Mouse (Mus musculus) hindbrain, embryonic 14.5 days (tissue): ENCODE measurements at regions not wholly inside any gene's neighbourhood (a gene's known extent, or its start where the extent isn't known, plus 50 kb on each side); places are given as distances from the start of the nearest gene placed in this dataset.

ENCODE experiments used
- ATAC-seq: fragments of 200-750 bp; cut with Nextera tagmentation; 2 replicates; pipeline ENCODE4 v1.8.0; 2017; ENCODE audit warnings: moderate number of reproducible peaks, mild to moderate bottlenecking, moderate TSS enrichment, moderate library complexity; ENCODE audit not compliant: low FRiP score
- DNase-seq: peaks from one replicate; pipeline ENCODE4 v3.0.0-alpha.2; 2015; ENCODE audit warnings: low spot score
- H3K27ac ChIP-seq: fragments of 300-500 bp; sonication (generic); 2 replicates; pipeline ENCODE4 v1.5.1; 2014; ENCODE audit warnings: mild to moderate bottlenecking, moderate library complexity
- H3K27me3 ChIP-seq: fragments of 300-500 bp; sonication (generic); 2 replicates; pipeline ENCODE4 v1.6.1; 2014; ENCODE audit warnings: mild to moderate bottlenecking, low read length, mixed read lengths; ENCODE audit not compliant: control insufficient read depth, insufficient read depth
- H3K36me3 ChIP-seq: fragments of 300-500 bp; sonication (generic); replicated peaks from 2 replicates; pipeline ENCODE4 v1.6.1; 2014; ENCODE audit not compliant: control insufficient read depth, insufficient read depth
- H3K4me1 ChIP-seq: fragments of 300-500 bp; sonication (generic); replicated peaks from 2 replicates; pipeline ENCODE4 v1.6.1; 2014; ENCODE audit warnings: antibody characterized with exemption, low read length, mixed read lengths; ENCODE audit not compliant: control insufficient read depth, insufficient read depth
- H3K4me2 ChIP-seq: fragments of 300-500 bp; sonication (generic); replicated peaks from 2 replicates; pipeline ENCODE4 v1.6.1; 2014; ENCODE audit warnings: mild to moderate bottlenecking, moderate library complexity
- H3K4me3 ChIP-seq: fragments of 300-500 bp; sonication (generic); replicated peaks from 2 replicates; pipeline ENCODE4 v1.5.1; 2014; ENCODE audit warnings: mild to moderate bottlenecking, low read length
- H3K9ac ChIP-seq: fragments of 300-500 bp; sonication (generic); 2 replicates; pipeline ENCODE4 v1.6.1; 2014
- H3K9me3 ChIP-seq: fragments of 300-500 bp; sonication (generic); 2 replicates; pipeline ENCODE4 v1.6.1; 2016; ENCODE audit warnings: low read length; ENCODE audit not compliant: control insufficient read depth
- WGBS: fragments of 180-500 bp; shearing (Covaris S2); extraction: QIAGEN DNeasy Blood & Tissue Kit; methylation state at CpG from one replicate; pipeline ENCODE4 v1.1.7; 2014; 5-methylcytosine and 5-hydroxymethylcytosine counted together

GRCm38 (mm10) chr8:116793107-116793506 lies 60.3 kb upstream of the Cdyl2 start:
- Histone ChIP-seq H3K4me1 (no peaks in the 10 kb centered on the region), H3K9ac (no peak overlapping the region), H3K27me3 (no peaks in the 10 kb centered on the region), H3K9me3 (no peaks in the 10 kb centered on the region), H3K4me3 (no peak overlapping the region), H3K4me2 (no peak overlapping the region), H3K27ac (no peak overlapping the region), H3K36me3 (no peaks in the 10 kb centered on the region)
- DNase-seq: no peak
- ATAC-seq: no peak
- WGBS: 89% methylated on average over 1 of the region's 1 CpGs

DNA sequence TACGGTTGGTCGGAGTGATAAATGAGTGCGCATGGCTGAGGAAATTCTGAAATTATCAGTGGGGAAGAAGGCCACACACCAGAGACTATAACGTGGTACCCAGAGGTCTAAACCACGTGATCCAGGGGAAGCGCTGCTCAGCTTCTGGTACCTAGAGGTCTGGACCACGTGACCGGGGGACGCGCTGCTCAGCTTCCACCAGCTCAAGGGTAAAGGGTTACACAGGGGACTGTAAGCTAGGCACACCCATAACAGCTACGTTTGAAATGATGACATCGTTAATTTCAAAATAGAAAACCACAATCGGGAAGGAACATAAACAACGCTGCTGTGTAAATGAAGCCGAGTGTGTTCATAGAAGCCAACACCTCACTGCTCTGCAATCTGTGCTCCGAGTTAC lies 57.5 kb upstream of the Cdyl2 start:
- no peak overlapping the region for H3K4me3 ChIP-seq
- no peak overlapping the region for H3K9ac ChIP-seq
- DNase-seq (no peak), ATAC-seq (no peak)
- H3K9me3 ChIP-seq: no peaks in the 10 kb centered on the region
- WGBS: 79% methylated on average over 16 of the region's 16 CpGs
- H3K27me3 ChIP-seq: no peaks in the 10 kb centered on the region
- no peak overlapping the region for H3K27ac ChIP-seq
- H3K36me3 ChIP-seq: no peaks in the 10 kb centered on the region
- no peaks in the 10 kb centered on the region for H3K4me1 ChIP-seq
- H3K4me2 ChIP-seq: no peak overlapping the region
